Mouse (Mus musculus) ovary, postnatal 36 days (tissue): ENCODE measurements at regions not wholly inside any gene's neighbourhood (a gene's known extent, or its start where the extent isn't known, plus 50 kb on each side); places are given as distances from the start of the nearest gene placed in this dataset.

Experiments
- DNase-seq: peaks from one replicate; pipeline ENCODE4 v3.0.0; 2022; ENCODE audit warnings: low spot score, mixed read lengths

DNA sequence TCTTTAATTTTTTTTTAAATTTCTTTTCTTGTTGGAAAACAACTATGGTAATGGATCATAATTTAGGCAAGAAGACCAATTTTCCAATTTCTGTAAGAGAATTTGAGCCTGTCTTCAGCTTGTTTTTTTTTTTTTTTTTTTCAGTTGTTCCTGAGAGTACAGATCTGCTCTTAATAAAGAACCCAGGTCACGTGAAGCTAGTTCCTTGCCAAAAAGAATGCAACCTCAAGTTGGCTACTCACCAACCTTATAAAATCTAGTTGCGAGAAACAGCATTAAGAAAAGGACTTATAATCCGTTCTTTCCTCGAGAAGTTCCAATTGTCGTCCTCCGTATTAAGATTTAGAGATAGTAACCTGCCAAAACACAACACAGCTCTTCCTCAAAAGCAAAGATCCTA, 58.3 kb upstream of the Intu start:
- no peak for DNase-seq

DNA sequence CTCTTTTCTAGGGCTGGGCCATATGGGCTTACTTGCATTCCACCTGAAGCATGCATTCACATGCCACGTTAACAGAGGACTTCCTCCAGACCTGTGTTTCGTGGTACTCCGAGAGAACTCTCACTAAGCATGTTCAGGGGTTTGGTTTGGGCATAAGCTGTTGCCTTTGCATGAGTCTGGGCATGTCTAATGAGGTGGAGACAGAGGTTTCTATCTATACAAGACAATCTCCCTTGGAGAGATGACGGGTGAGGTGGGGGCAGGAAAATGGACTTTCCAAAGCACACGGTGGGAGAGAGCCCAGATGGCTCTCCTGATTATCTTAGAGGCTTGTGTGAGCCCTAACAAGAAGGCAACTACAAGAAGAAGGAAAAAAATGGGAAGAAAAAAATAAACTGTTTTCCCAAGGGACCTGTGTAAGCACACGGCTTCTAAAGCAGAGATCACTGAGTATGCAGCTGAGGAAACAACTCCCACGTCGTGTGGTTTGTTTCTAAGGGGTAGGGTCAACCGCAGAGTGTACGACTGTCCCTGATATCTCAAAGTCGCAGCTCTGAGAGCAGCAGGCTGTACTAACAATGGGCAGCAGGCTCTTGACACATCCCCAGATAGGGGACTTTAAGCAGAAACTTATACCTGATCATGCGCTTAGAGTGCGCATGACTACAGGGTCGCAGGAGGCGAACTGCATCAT, 50.7 kb upstream of the Intu start:
- no peak for DNase-seq
